Mouse (Mus musculus) heart, embryonic 14.5 days (tissue): ENCODE measurements at regions not wholly inside any gene's neighbourhood (a gene's known extent, or its start where the extent isn't known, plus 50 kb on each side); places are given as distances from the start of the nearest gene placed in this dataset.

ENCODE experiments used
- ATAC-seq: fragments of 200-750 bp; cut with Nextera tagmentation; 2 replicates; pipeline ENCODE4 v1.8.0; 2017; ENCODE audit warnings: low read depth, moderate TSS enrichment; ENCODE audit not compliant: insufficient number of reproducible peaks, insufficient read depth, low FRiP score
- H3K27ac ChIP-seq, 2 experiments: fragments of 200-500 bp in 1 of 2; fragments of 300-500 bp in 1 of 2; sonication (generic) in 1 of 2; replicated peaks in 1 of 2; 2 replicates each; pipeline ENCODE4 v1.5.1; 2012 to 2014; ENCODE audit warnings: low read depth in 2 of 2, low read length in 2 of 2, control low read depth in 1 of 2, mild to moderate bottlenecking in 1 of 2, mixed read lengths in 1 of 2; ENCODE audit not compliant: control insufficient read depth in 1 of 2, insufficient read depth in 1 of 2
- H3K27me3 ChIP-seq: fragments of 300-500 bp; sonication (generic); 2 replicates; pipeline ENCODE4 v1.6.1; 2014; ENCODE audit warnings: mild to moderate bottlenecking, low read length, control low read depth; ENCODE audit not compliant: control insufficient read depth, insufficient read depth
- H3K36me3 ChIP-seq: fragments of 300-500 bp; sonication (generic); 2 replicates; pipeline ENCODE4 v1.6.1; 2014; ENCODE audit warnings: mild to moderate bottlenecking, control low read depth, low read length, mixed read lengths; ENCODE audit not compliant: control insufficient read depth, insufficient read depth
- H3K4me1 ChIP-seq, 2 experiments: fragments of 200-500 bp in 1 of 2; fragments of 300-500 bp in 1 of 2; sonication (generic) in 1 of 2; 2 replicates each; pipeline ENCODE4 v1.6.1; 2012 to 2014; ENCODE audit warnings: low read length in 2 of 2, control low read depth in 1 of 2, mixed read lengths in 1 of 2; ENCODE audit not compliant: control insufficient read depth in 2 of 2, insufficient read depth in 2 of 2
- H3K4me2 ChIP-seq: fragments of 300-500 bp; sonication (generic); 2 replicates; pipeline ENCODE4 v1.6.1; 2014; ENCODE audit warnings: mild to moderate bottlenecking, low read length
- H3K4me3 ChIP-seq, 2 experiments: fragments of 200-500 bp in 1 of 2; fragments of 300-500 bp in 1 of 2; sonication (generic) in 1 of 2; 2 replicates each; pipeline ENCODE4 v1.5.1; 2012 to 2014; ENCODE audit warnings: low read length in 2 of 2, mild to moderate bottlenecking in 2 of 2, control low read depth in 1 of 2, low read depth in 1 of 2, moderate library complexity in 1 of 2; ENCODE audit not compliant: control insufficient read depth in 1 of 2, insufficient read depth in 1 of 2
- H3K9ac ChIP-seq: fragments of 300-500 bp; sonication (generic); 2 replicates; pipeline ENCODE4 v1.6.1; 2014; ENCODE audit warnings: mild to moderate bottlenecking, low read length
- H3K9me3 ChIP-seq: fragments of 300-500 bp; sonication (generic); 2 replicates; pipeline ENCODE4 v1.6.1; 2016; ENCODE audit warnings: low read length, control low read depth; ENCODE audit not compliant: control insufficient read depth
- WGBS: fragments of 180-500 bp; shearing (Covaris S2); extraction: QIAGEN DNeasy Blood & Tissue Kit; methylation state at CpG from one replicate; pipeline ENCODE4 v1.1.7; 2014; 5-methylcytosine and 5-hydroxymethylcytosine counted together

GRCm38 (mm10) chr7:69812301-69812700 lies 554.2 kb downstream of the Nr2f2 start:
- Histone ChIP-seq H3K4me2 (no peak overlapping the region), H3K36me3 (no peaks in the 10 kb centered on the region), H3K27me3 (no peaks in the 10 kb centered on the region), H3K9ac (no peak overlapping the region), H3K27ac (no peak overlapping the region), H3K4me1 (peaks cover 0 to under 1% of the 10 kb centered on the region in 2 experiments; a peak in 1 of 4 replicates), H3K9me3 (no peaks in the 10 kb centered on the region), H3K4me3 (no peak overlapping the region)
- ATAC-seq, result no peak
- 81% methylated on average over 3 of the region's 3 CpGs for WGBS

DNA sequence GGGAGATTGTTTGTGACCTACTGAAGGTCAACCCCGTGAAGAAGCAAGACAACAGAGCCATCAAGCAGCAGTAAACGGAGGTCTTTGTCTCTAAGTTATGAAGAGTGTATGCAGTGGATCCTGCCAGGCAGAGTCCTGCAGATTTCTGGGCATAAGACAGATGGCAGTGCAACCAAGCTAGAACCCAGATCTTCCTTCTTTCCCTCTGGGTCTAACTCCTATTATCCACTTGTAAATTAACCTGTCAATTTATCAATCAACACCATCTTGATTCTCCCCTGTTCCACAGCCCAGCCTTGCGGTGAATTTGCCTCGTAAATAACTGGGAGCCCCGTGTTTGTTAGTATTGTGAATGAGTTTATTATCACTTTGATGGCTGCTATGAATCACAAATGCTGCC lies 555.7 kb downstream of the Nr2f2 start:
- Histone ChIP-seq H3K36me3 (no peaks in the 10 kb centered on the region), H3K4me2 (no peak overlapping the region), H3K4me1 (peaks cover 0 to 2% of the 10 kb centered on the region in 2 experiments; a peak in 1 of 4 replicates), H3K9ac (no peak overlapping the region), H3K9me3 (no peaks in the 10 kb centered on the region), H3K27ac (no peak overlapping the region), H3K4me3 (no peak overlapping the region), H3K27me3 (no peaks in the 10 kb centered on the region)
- no peak for ATAC-seq
- 15% methylated on average over 5 of the region's 5 CpGs for WGBS

DNA sequence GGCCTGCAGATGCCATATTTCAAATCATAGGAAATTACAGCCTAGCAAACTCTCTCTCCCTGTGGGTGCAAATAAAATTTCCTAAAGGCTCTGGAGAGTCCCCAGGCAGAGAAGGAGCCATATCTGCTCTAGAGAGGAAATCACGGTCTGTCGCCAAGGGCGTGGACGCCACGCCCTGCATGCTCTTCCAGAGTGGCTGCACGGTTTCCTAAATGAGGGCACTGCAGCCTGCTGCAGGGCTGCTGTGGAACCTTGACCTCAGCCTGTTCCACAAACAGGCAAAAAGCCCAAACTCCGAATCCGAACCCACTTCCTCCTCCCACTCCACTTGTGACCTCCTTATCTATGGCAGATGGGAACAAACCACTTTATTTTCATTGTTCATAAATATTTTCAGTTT lies 559.3 kb downstream of the Nr2f2 start:
- Histone ChIP-seq H3K27ac (no peak overlapping the region), H3K4me3 (no peak overlapping the region), H3K4me1 (peaks cover 0 to 2% of the 10 kb centered on the region in 2 experiments; a peak in 1 of 4 replicates), H3K9me3 (no peaks in the 10 kb centered on the region), H3K4me2 (no peak overlapping the region; the same call in 1 of the 2 replicates), H3K27me3 (no peaks in the 10 kb centered on the region), H3K36me3 (no peaks in the 10 kb centered on the region), H3K9ac (no peak overlapping the region)
- no peak for ATAC-seq
- 31% methylated on average over 8 of the region's 8 CpGs for WGBS

DNA sequence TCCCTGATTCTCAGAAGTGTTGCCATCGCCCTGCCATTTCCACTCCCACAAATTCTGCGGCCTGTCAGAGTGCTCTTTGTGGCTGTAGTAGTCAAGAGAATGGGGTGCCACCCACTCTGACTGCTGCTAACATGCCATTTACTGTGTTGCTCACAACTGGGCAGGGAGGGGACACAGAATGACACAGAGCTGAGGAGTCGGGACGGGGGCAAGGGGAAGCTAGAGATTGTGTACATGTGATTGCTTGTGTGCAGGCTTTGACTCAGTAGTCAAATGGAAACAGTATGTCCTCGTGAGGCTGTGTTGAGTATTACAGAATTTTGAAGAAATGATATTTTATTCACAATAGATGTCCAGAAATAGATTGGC lies 595.6 kb downstream of the Nr2f2 start:
- WGBS, result 78% methylated on average over 5 of the region's 5 CpGs
- no peak overlapping the region for H3K4me2 ChIP-seq
- H3K27me3 ChIP-seq, result no peaks in the 10 kb centered on the region
- ATAC-seq, result no peak
- H3K9me3 ChIP-seq, result no peaks in the 10 kb centered on the region
- no peaks in the 10 kb centered on the region for H3K36me3 ChIP-seq
- no peak overlapping the region for H3K4me3 ChIP-seq
- peaks cover 0 to 2% of the 10 kb centered on the region in 2 experiments; a peak in 1 of 4 replicates for H3K4me1 ChIP-seq
- H3K9ac ChIP-seq, result no peak overlapping the region
- no peak overlapping the region for H3K27ac ChIP-seq

DNA sequence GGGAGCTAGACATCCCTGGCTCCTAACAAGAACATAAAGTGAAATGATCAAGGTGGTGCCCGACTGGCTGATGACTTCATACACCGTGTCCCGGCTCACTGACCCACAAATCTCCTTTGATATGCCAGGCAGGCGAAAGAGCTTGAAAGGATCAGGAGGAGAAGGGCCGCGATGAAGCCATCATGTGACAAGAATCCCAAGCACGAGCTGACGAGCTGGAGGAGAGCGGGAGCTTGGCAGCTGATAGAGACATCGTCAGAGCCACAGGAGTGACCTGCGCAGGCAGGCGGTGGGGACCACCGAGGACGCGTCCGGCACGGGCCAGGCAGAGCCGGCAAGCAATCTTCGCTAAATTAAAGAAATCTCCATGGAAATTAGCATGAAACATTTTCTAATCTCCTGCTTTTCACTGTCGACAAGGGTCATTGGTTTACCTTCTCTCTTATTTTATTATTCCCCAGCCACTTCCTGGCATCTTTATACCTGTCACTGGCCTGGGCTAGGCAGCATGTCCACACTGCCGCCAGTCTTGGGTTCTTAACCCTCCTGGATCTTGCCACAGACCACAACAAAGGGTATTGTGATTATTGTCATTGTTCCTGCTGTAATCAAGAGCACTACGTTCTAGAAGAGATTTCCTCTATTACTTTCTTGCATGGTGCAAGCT lies 596.1 kb downstream of the Nr2f2 start:
- no peak for ATAC-seq
- 50% methylated on average over 22 of the region's 22 CpGs for WGBS

GRCm38 (mm10) chr7:69766451-69766850 lies 600.1 kb downstream of the Nr2f2 start:
- Histone ChIP-seq H3K9ac (no peak overlapping the region), H3K27ac (no peak overlapping the region), H3K4me3 (no peak overlapping the region), H3K4me1 (peaks cover 0 to 2% of the 10 kb centered on the region in 2 experiments; a peak in 1 of 4 replicates), H3K27me3 (no peaks in the 10 kb centered on the region), H3K4me2 (no peak overlapping the region), H3K9me3 (no peaks in the 10 kb centered on the region), H3K36me3 (no peaks in the 10 kb centered on the region)
- no peak for ATAC-seq
- WGBS, result 46% methylated on average over 4 of the region's 4 CpGs

More for the DNA sequence above, 596.1 kb downstream of the Nr2f2 start:
- H3K27ac ChIP-seq, result no peak overlapping the region
- H3K9me3 ChIP-seq, result no peaks in the 10 kb centered on the region
- peaks cover 0 to 2% of the 10 kb centered on the region in 2 experiments; a peak in 1 of 4 replicates for H3K4me1 ChIP-seq
- H3K4me2 ChIP-seq, result no peak overlapping the region
- no peak overlapping the region for H3K9ac ChIP-seq
- no peak overlapping the region for H3K4me3 ChIP-seq
- H3K36me3 ChIP-seq, result no peaks in the 10 kb centered on the region
- H3K27me3 ChIP-seq, result no peaks in the 10 kb centered on the region

DNA sequence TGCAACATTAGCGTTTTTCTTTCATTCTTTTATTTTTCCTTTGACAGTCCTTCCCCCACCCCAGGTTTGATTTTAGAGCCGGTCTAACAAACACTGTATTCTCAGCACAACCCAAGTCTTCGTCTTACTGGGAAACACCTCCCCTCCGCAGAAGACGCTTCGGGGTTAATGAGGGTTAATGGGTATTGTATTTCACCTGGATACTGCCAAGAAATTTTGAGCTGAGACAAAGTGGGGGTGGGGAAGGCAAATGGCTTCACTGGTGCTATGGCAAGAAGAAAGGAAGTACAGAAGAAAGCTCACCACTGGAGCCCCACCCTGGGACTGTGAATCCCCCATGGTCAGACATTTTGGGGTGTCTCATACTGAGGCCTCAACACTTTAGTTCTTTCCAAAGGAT lies 626.0 kb downstream of the Nr2f2 start:
- Histone ChIP-seq H3K4me3 (no peak overlapping the region), H3K27me3 (no peaks in the 10 kb centered on the region), H3K36me3 (no peaks in the 10 kb centered on the region), H3K4me2 (no peak overlapping the region), H3K4me1 (no peaks in the 10 kb centered on the region), H3K9me3 (no peaks in the 10 kb centered on the region), H3K9ac (no peak overlapping the region), H3K27ac (no peak overlapping the region)
- ATAC-seq, result no peak
- 73% methylated on average over 6 of the region's 6 CpGs for WGBS

DNA sequence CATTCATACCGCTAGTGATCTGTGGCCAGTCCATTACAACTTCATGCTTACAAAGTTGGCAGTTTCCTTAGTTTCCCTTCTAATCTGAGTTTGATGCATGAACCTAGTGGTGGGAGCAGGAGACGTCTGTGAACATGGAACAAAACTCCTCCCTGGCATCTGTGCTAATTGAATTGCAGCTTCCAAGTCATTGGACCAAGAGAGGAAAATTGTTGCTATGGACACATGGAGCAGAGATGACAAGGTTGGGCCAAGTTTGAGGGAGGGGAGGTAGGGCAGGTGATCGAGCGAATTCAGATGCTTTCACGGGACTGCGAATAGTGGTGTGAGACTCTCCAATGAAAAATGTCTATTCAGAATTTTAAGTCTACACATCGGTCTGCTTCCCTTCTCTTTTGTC lies 627.5 kb downstream of the Nr2f2 start:
- no peak for ATAC-seq
- H3K27me3 ChIP-seq, result no peaks in the 10 kb centered on the region
- WGBS, result 83% methylated on average over 7 of the region's 7 CpGs
- H3K36me3 ChIP-seq, result no peaks in the 10 kb centered on the region
- H3K4me2 ChIP-seq, result no peak overlapping the region
- H3K9me3 ChIP-seq, result no peaks in the 10 kb centered on the region
- H3K27ac ChIP-seq, result no peak overlapping the region
- no peak overlapping the region for H3K4me3 ChIP-seq
- no peak overlapping the region for H3K9ac ChIP-seq
- no peaks in the 10 kb centered on the region for H3K4me1 ChIP-seq
